Mouse (Mus musculus): ENCODE data around the gene Zmynd11. TPM values are rescaled to one million over a fixed set of nuclear protein-coding genes. Genes with fewer than 3 reads are reported as not detected.

Zmynd11 gene
- polyA plus RNA-seq, 1 experiment from 2014 or later, result 139 TPM

GRCm38 (mm10) chr13:9683280-9683679 is 81.8 kb downstream of the Zmynd11 start:
- no peaks in the 10 kb centered on the region for H3K4me1 ChIP-seq (replicated peaks; ENCODE audit: control insufficient read depth, insufficient read depth, low read length)
- no peak overlapping the region for H3K4me2 ChIP-seq (ENCODE audit: low read depth, low read length)
- H3K27me3 ChIP-seq (ENCODE audit: control insufficient read depth, insufficient read depth, low read depth, low read length), result no peaks in the 10 kb centered on the region
- WGBS, result 86% methylated on average over 4 of the region's 4 CpGs
- no peak for ATAC-seq (ENCODE audit: low read depth)
- H3K4me3 ChIP-seq (ENCODE audit: low read length), result no peak overlapping the region
- H3K9ac ChIP-seq (ENCODE audit: low read length), result no peak overlapping the region
- H3K36me3 ChIP-seq (ENCODE audit: control insufficient read depth, insufficient read depth, low read length), result peaks cover 37% of the 10 kb centered on the region
- H3K27ac ChIP-seq (ENCODE audit: low read length), result no peak overlapping the region
- no peaks in the 10 kb centered on the region for H3K9me3 ChIP-seq (ENCODE audit: control insufficient read depth, low read length)

- Histone ChIP-seq H3K4me1 (replicated peaks; ENCODE audit: control insufficient read depth, insufficient read depth, low read length) (no peaks in the 10 kb centered on the region), H3K36me3 (ENCODE audit: control insufficient read depth, insufficient read depth, low read length) (peaks cover 24% of the 10 kb centered on the region), H3K27me3 (ENCODE audit: control insufficient read depth, insufficient read depth, low read depth, low read length) (no peaks in the 10 kb centered on the region), H3K4me2 (ENCODE audit: low read depth, low read length) (no peak overlapping the region), H3K9me3 (ENCODE audit: control insufficient read depth, low read length) (no peaks in the 10 kb centered on the region), H3K9ac (ENCODE audit: low read length) (no peak overlapping the region), H3K27ac (ENCODE audit: low read length) (no peak overlapping the region), H3K4me3 (ENCODE audit: low read length) (no peak overlapping the region)
- whole genome bisulfite sequencing, result 96% methylated on average over 3 of the region's 3 CpGs
- no peak for ATAC-seq (ENCODE audit: low read depth)
Measured at GRCm38 (mm10) chr13:9681492-9681891, 83.6 kb downstream of the Zmynd11 start.

- ATAC-seq (ENCODE audit: low read depth), result no peak
- Histone ChIP-seq H3K4me1 (replicated peaks; ENCODE audit: control insufficient read depth, insufficient read depth, low read length) (no peaks in the 10 kb centered on the region), H3K9me3 (ENCODE audit: control insufficient read depth, low read length) (no peaks in the 10 kb centered on the region), H3K36me3 (ENCODE audit: control insufficient read depth, insufficient read depth, low read length) (no peaks in the 10 kb centered on the region; the same call in 1 of the 2 replicates), H3K9ac (ENCODE audit: low read length) (no peak overlapping the region), H3K27ac (ENCODE audit: low read length) (no peak overlapping the region), H3K4me3 (ENCODE audit: low read length) (no peak overlapping the region), H3K4me2 (ENCODE audit: low read depth, low read length) (no peak overlapping the region), H3K27me3 (ENCODE audit: control insufficient read depth, insufficient read depth, low read depth, low read length) (no peaks in the 10 kb centered on the region)
- 100% methylated on average over 1 of the region's 1 CpGs for WGBS
Measured at GRCm38 (mm10) chr13:9674126-9674525, 91.0 kb downstream of the Zmynd11 start.

GRCm38 (mm10) chr13:9669246-9669645 is 95.9 kb downstream of the Zmynd11 start:
- WGBS, result 93% methylated on average over 5 of the region's 5 CpGs

GRCm38 (mm10) chr13:9667954-9668496 is 97.1 kb downstream of the Zmynd11 start:
- no peak overlapping the region for H3K4me3 ChIP-seq (ENCODE audit: low read length)
- no peaks in the 10 kb centered on the region; the same call in 1 of the 2 replicates for H3K36me3 ChIP-seq (ENCODE audit: control insufficient read depth, insufficient read depth, low read length)
- no peak overlapping the region for H3K4me2 ChIP-seq (ENCODE audit: low read depth, low read length)
- no peaks in the 10 kb centered on the region for H3K27me3 ChIP-seq (ENCODE audit: control insufficient read depth, insufficient read depth, low read depth, low read length)
- no peak overlapping the region for H3K27ac ChIP-seq (ENCODE audit: low read length)
- H3K9ac ChIP-seq (ENCODE audit: low read length), result no peak overlapping the region
- peaks cover 8% of the 10 kb centered on the region for H3K4me1 ChIP-seq (replicated peaks; ENCODE audit: control insufficient read depth, insufficient read depth, low read length)
- no peaks in the 10 kb centered on the region for H3K9me3 ChIP-seq (ENCODE audit: control insufficient read depth, low read length)
- peak; percentile 86 for ATAC-seq (ENCODE audit: low read depth)
- WGBS, result 50% methylated on average over 7 of the region's 7 CpGs

More at GRCm38 (mm10) chr13:9669246-9669645, 95.9 kb downstream of the Zmynd11 start:
- H3K4me2 ChIP-seq (ENCODE audit: low read depth, low read length), result no peak overlapping the region
- H3K36me3 ChIP-seq (ENCODE audit: control insufficient read depth, insufficient read depth, low read length), result no peaks in the 10 kb centered on the region; the same call in 1 of the 2 replicates
- no peak overlapping the region for H3K27ac ChIP-seq (ENCODE audit: low read length)
- no peak overlapping the region for H3K4me3 ChIP-seq (ENCODE audit: low read length)
- H3K9me3 ChIP-seq (ENCODE audit: control insufficient read depth, low read length), result no peaks in the 10 kb centered on the region
- ATAC-seq (ENCODE audit: low read depth), result no peak
- no peaks in the 10 kb centered on the region for H3K27me3 ChIP-seq (ENCODE audit: control insufficient read depth, insufficient read depth, low read depth, low read length)
- peaks cover 8% of the 10 kb centered on the region for H3K4me1 ChIP-seq (replicated peaks; ENCODE audit: control insufficient read depth, insufficient read depth, low read length)
- no peak overlapping the region for H3K9ac ChIP-seq (ENCODE audit: low read length)

GRCm38 (mm10) chr13:9663593-9663992 is 101.5 kb downstream of the Zmynd11 start:
- Histone ChIP-seq H3K9ac (ENCODE audit: low read length) (no peak overlapping the region), H3K9me3 (ENCODE audit: control insufficient read depth, low read length) (no peaks in the 10 kb centered on the region), H3K4me2 (ENCODE audit: low read depth, low read length) (no peak overlapping the region), H3K27ac (ENCODE audit: low read length) (no peak overlapping the region), H3K4me3 (ENCODE audit: low read length) (no peak overlapping the region), H3K4me1 (replicated peaks; ENCODE audit: control insufficient read depth, insufficient read depth, low read length) (peaks cover 8% of the 10 kb centered on the region), H3K27me3 (ENCODE audit: control insufficient read depth, insufficient read depth, low read depth, low read length) (no peaks in the 10 kb centered on the region), H3K36me3 (ENCODE audit: control insufficient read depth, insufficient read depth, low read length) (peaks cover 5% of the 10 kb centered on the region)
- 89% methylated on average over 1 of the region's 1 CpGs for WGBS
- no peak for ATAC-seq (ENCODE audit: low read depth)

GRCm38 (mm10) chr13:9660711-9661110 is 104.4 kb downstream of the Zmynd11 start:
- no peak for ATAC-seq (ENCODE audit: low read depth)
- H3K4me3 ChIP-seq (ENCODE audit: low read length), result no peak overlapping the region

GRCm38 (mm10) chr13:9656613-9657012 is 108.5 kb downstream of the Zmynd11 start:
- 91% methylated on average over 6 of the region's 6 CpGs for WGBS
- no peaks in the 10 kb centered on the region for H3K27me3 ChIP-seq (ENCODE audit: control insufficient read depth, insufficient read depth, low read depth, low read length)
- H3K9me3 ChIP-seq (ENCODE audit: control insufficient read depth, low read length), result no peaks in the 10 kb centered on the region
- ATAC-seq (ENCODE audit: low read depth), result no peak
- no peaks in the 10 kb centered on the region for H3K4me1 ChIP-seq (replicated peaks; ENCODE audit: control insufficient read depth, insufficient read depth, low read length)
- peaks cover 5% of the 10 kb centered on the region; the same call in 1 of the 2 replicates for H3K36me3 ChIP-seq (ENCODE audit: control insufficient read depth, insufficient read depth, low read length)
- no peak overlapping the region for H3K9ac ChIP-seq (ENCODE audit: low read length)
- H3K4me2 ChIP-seq (ENCODE audit: low read depth, low read length), result no peak overlapping the region
- no peak overlapping the region for H3K4me3 ChIP-seq (ENCODE audit: low read length)
- no peak overlapping the region for H3K27ac ChIP-seq (ENCODE audit: low read length)

More at GRCm38 (mm10) chr13:9660711-9661110, 104.4 kb downstream of the Zmynd11 start:
- Histone ChIP-seq H3K4me1 (replicated peaks; ENCODE audit: control insufficient read depth, insufficient read depth, low read length) (no peaks in the 10 kb centered on the region), H3K4me2 (ENCODE audit: low read depth, low read length) (no peak overlapping the region), H3K9ac (ENCODE audit: low read length) (no peak overlapping the region), H3K36me3 (ENCODE audit: control insufficient read depth, insufficient read depth, low read length) (peaks cover 7% of the 10 kb centered on the region), H3K27me3 (ENCODE audit: control insufficient read depth, insufficient read depth, low read depth, low read length) (no peaks in the 10 kb centered on the region), H3K9me3 (ENCODE audit: control insufficient read depth, low read length) (no peaks in the 10 kb centered on the region), H3K27ac (ENCODE audit: low read length) (no peak overlapping the region)
- 59% methylated on average over 1 of the region's 1 CpGs for WGBS

GRCm38 (mm10) chr13:9653018-9653417 is 112.1 kb downstream of the Zmynd11 start:
- H3K36me3 ChIP-seq (ENCODE audit: control insufficient read depth, insufficient read depth, low read length), result peaks cover 2% of the 10 kb centered on the region; the same call in 1 of the 2 replicates
- H3K27me3 ChIP-seq (ENCODE audit: control insufficient read depth, insufficient read depth, low read depth, low read length), result no peaks in the 10 kb centered on the region
- no peaks in the 10 kb centered on the region for H3K9me3 ChIP-seq (ENCODE audit: control insufficient read depth, low read length)
- H3K27ac ChIP-seq (ENCODE audit: low read length), result no peak overlapping the region
- H3K4me3 ChIP-seq (ENCODE audit: low read length), result no peak overlapping the region
- WGBS, result 76% methylated on average over 3 of the region's 3 CpGs
- no peak overlapping the region for H3K9ac ChIP-seq (ENCODE audit: low read length)
- no peaks in the 10 kb centered on the region for H3K4me1 ChIP-seq (replicated peaks; ENCODE audit: control insufficient read depth, insufficient read depth, low read length)
- ATAC-seq (ENCODE audit: low read depth), result no peak
- H3K4me2 ChIP-seq (ENCODE audit: low read depth, low read length), result no peak overlapping the region

- Histone ChIP-seq H3K9ac (ENCODE audit: low read length) (no peak overlapping the region), H3K36me3 (ENCODE audit: control insufficient read depth, insufficient read depth, low read length) (no peaks in the 10 kb centered on the region), H3K27me3 (ENCODE audit: control insufficient read depth, insufficient read depth, low read depth, low read length) (no peaks in the 10 kb centered on the region), H3K4me3 (ENCODE audit: low read length) (no peak overlapping the region), H3K27ac (ENCODE audit: low read length) (no peak overlapping the region), H3K4me2 (ENCODE audit: low read depth, low read length) (no peak overlapping the region), H3K9me3 (ENCODE audit: control insufficient read depth, low read length) (no peaks in the 10 kb centered on the region), H3K4me1 (replicated peaks; ENCODE audit: control insufficient read depth, insufficient read depth, low read length) (no peaks in the 10 kb centered on the region)
- ATAC-seq (ENCODE audit: low read depth), result no peak
Measured at GRCm38 (mm10) chr13:9650580-9650979, 114.5 kb downstream of the Zmynd11 start.
